Mouse (Mus musculus): ENCODE data around the gene Raf1.

The Raf1 gene

GRCm38 (mm10) chr6:115676452-115677128 lies at the start of gene Raf1:
Gene Raf1 (minus strand): TSS chr6:115676635.
- DNase-seq = peak; percentile 99

- no peak for DNase-seq
Measured at GRCm38 (mm10) chr6:115722246-115722645, 45.8 kb upstream of the Raf1 start.

- DNase-seq = peak; percentile 62
Measured at GRCm38 (mm10) chr6:115717715-115718558, 41.5 kb upstream of the Raf1 start.

GRCm38 (mm10) chr6:115717101-115717652 lies 40.7 kb upstream of the Raf1 start:
- peak; percentile 31 for DNase-seq

GRCm38 (mm10) chr6:115711261-115711660 lies 34.8 kb upstream of the Raf1 start:
- no peak for DNase-seq

- DNase-seq = no peak
Measured at GRCm38 (mm10) chr6:115702901-115703300, 26.5 kb upstream of the Raf1 start.

GRCm38 (mm10) chr6:115701302-115701701 lies 24.9 kb upstream of the Raf1 start:
- no peak for DNase-seq

- DNase-seq = no peak
Measured at GRCm38 (mm10) chr6:115700778-115701177, 24.3 kb upstream of the Raf1 start.

GRCm38 (mm10) chr6:115698699-115699098 lies 22.3 kb upstream of the Raf1 start:
- DNase-seq = no peak

GRCm38 (mm10) chr6:115697739-115698558 lies 21.5 kb upstream of the Raf1 start:
- DNase-seq = no peak

GRCm38 (mm10) chr6:115696707-115697215 lies 20.3 kb upstream of the Raf1 start:
- no peak for DNase-seq

GRCm38 (mm10) chr6:115695124-115695523 lies 18.7 kb upstream of the Raf1 start:
- no peak for DNase-seq

GRCm38 (mm10) chr6:115694441-115694842 lies 18.0 kb upstream of the Raf1 start:
- DNase-seq = no peak

- no peak for DNase-seq
Measured at GRCm38 (mm10) chr6:115692963-115693730, 16.7 kb upstream of the Raf1 start.

- no peak for DNase-seq
Measured at GRCm38 (mm10) chr6:115692163-115692950, 15.9 kb upstream of the Raf1 start.

- no peak for DNase-seq
Measured at GRCm38 (mm10) chr6:115690105-115690504, 13.7 kb upstream of the Raf1 start.

GRCm38 (mm10) chr6:115688589-115688988 lies 12.2 kb upstream of the Raf1 start:
- DNase-seq = no peak

- no peak for DNase-seq
Measured at GRCm38 (mm10) chr6:115687753-115688152, 11.3 kb upstream of the Raf1 start.

- DNase-seq = no peak
Measured at GRCm38 (mm10) chr6:115684851-115685646, 8.6 kb upstream of the Raf1 start.

- DNase-seq = no peak
Measured at GRCm38 (mm10) chr6:115684271-115684670, 7.8 kb upstream of the Raf1 start.
